Mouse (Mus musculus): ENCODE results near the gene Nrp2. TPM values are rescaled to one million over a fixed set of nuclear protein-coding genes. Genes with fewer than 3 reads are reported as not detected.
A peak's percentile ranks its signal among the peaks of the same experiment; 100 is the strongest.

Nrp2 gene
- total RNA-seq, 2 experiments from 2014 or later = 27.9 to 41.1 TPM

GRCm38 (mm10) chr1:62720727-62721705, 17.9 kb downstream of the Nrp2 start:
- DNase-seq (ENCODE audit: low spot score in 2 of 2) = no peak

GRCm38 (mm10) chr1:62721706-62722187, 18.7 kb downstream of the Nrp2 start:
- DNase-seq (ENCODE audit: low spot score in 2 of 2) = peak in 1 of 2 experiments; percentile 33

GRCm38 (mm10) chr1:62722526-62722925, 19.4 kb downstream of the Nrp2 start:
- peak in 1 of 2 experiments; percentile 43 for DNase-seq (ENCODE audit: low spot score in 2 of 2)

GRCm38 (mm10) chr1:62723891-62724290, 20.8 kb downstream of the Nrp2 start:
- no peak for DNase-seq (ENCODE audit: low spot score in 2 of 2)

GRCm38 (mm10) chr1:62724461-62725021, 21.5 kb downstream of the Nrp2 start:
- DNase-seq (ENCODE audit: low spot score in 2 of 2) = peak in 1 of 2 experiments; percentile 39

GRCm38 (mm10) chr1:62725032-62725678, 22.1 kb downstream of the Nrp2 start:
- peak in 1 of 2 experiments; percentile 32 for DNase-seq (ENCODE audit: low spot score in 2 of 2)

- DNase-seq (ENCODE audit: low spot score in 2 of 2) = no peak
These were observed 24.1 kb downstream of the Nrp2 start for GRCm38 (mm10) chr1:62727191-62727590.

GRCm38 (mm10) chr1:62728421-62728820, 25.3 kb downstream of the Nrp2 start:
- DNase-seq (ENCODE audit: low spot score in 2 of 2) = no peak

GRCm38 (mm10) chr1:62728926-62729325, 25.8 kb downstream of the Nrp2 start:
- no peak for DNase-seq (ENCODE audit: low spot score in 2 of 2)

GRCm38 (mm10) chr1:62729345-62730150, 26.5 kb downstream of the Nrp2 start:
- no peak for DNase-seq (ENCODE audit: low spot score in 2 of 2)

- no peak for DNase-seq (ENCODE audit: low spot score in 2 of 2)
These were observed 29.0 kb downstream of the Nrp2 start for GRCm38 (mm10) chr1:62732036-62732435.

- DNase-seq (ENCODE audit: low spot score in 2 of 2) = no peak
These were observed 31.4 kb downstream of the Nrp2 start for GRCm38 (mm10) chr1:62734420-62734931.

GRCm38 (mm10) chr1:62734980-62735379, 31.9 kb downstream of the Nrp2 start:
- DNase-seq (ENCODE audit: low spot score in 2 of 2) = no peak

- no peak for DNase-seq (ENCODE audit: low spot score in 2 of 2)
These were observed 32.8 kb downstream of the Nrp2 start for GRCm38 (mm10) chr1:62735835-62736234.

- no peak for DNase-seq (ENCODE audit: low spot score in 2 of 2)
These were observed 33.4 kb downstream of the Nrp2 start for GRCm38 (mm10) chr1:62736455-62737012.

- DNase-seq (ENCODE audit: low spot score in 2 of 2) = no peak
These were observed 35.1 kb downstream of the Nrp2 start for GRCm38 (mm10) chr1:62738165-62738564.

- DNase-seq (ENCODE audit: low spot score in 2 of 2) = no peak
These were observed 39.0 kb downstream of the Nrp2 start for GRCm38 (mm10) chr1:62742092-62742491.

- DNase-seq (ENCODE audit: low spot score in 2 of 2) = no peak
These were observed 40.1 kb downstream of the Nrp2 start for GRCm38 (mm10) chr1:62743064-62743694.

- DNase-seq (ENCODE audit: low spot score in 2 of 2) = no peak
These were observed 42.8 kb downstream of the Nrp2 start for GRCm38 (mm10) chr1:62745889-62746288.
